In the genomic region with DNA sequence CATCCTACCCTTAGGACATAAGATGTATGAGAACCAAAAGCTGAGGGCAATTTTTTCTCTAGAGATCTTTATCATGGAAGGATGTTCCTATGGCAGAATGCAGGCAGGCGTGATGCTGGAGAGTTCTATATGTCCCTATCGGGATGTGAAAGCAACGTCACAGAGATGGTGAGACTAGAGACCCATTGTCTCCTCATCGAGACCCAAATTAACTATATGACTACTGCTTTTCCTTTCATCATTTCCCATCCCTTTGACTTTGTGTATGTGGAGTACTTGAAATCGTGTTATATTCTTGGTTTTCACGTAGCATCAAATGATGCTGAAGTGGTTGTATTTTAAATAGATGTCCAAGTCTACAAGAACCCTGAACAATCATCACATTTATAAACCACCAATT, we compare ENCODE assay signal across 8 mouse cellular contexts. TPM values are rescaled to one million over a fixed set of nuclear protein-coding genes. Genes with fewer than 3 reads are reported as not detected.
A peak's percentile ranks its signal among the peaks of the same experiment; 100 is the strongest.
DNase-seq lines count a peak whose midpoint lies in the region; ATAC-seq and TF ChIP-seq lines count a peak whose summit lies in the region.

A gene (minus strand): TSS at position 101 of the 400 bp plus-strand sequence.

- H3K9me3 ChIP-seq in heart, embryonic 16.5 days (replicated peaks; ENCODE audit: control insufficient read depth, low read length) = peaks cover 3% of the 10 kb centered on the region; the same call in 1 of the 2 replicates

- H3K36me3 ChIP-seq in heart, embryonic 16.5 days (ENCODE audit: control insufficient read depth, insufficient read depth) = no peaks in the 10 kb centered on the region
- no peaks in the 10 kb centered on the region for H3K36me3 ChIP-seq in small intestine, adult 2 months (ENCODE audit: control insufficient read depth, insufficient read depth, low read length)

- H3K27me3 ChIP-seq in heart, embryonic 16.5 days (ENCODE audit: control insufficient read depth, insufficient read depth, low read length) = no peaks in the 10 kb centered on the region
- H3K27me3 ChIP-seq in small intestine, adult 2 months (ENCODE audit: control insufficient read depth, insufficient read depth, low read length) = no peaks in the 10 kb centered on the region

- ATAC-seq in heart, embryonic 16.5 days (replicated peaks; ENCODE audit: extremely low read depth, insufficient read depth, low FRiP score) = no peak

- H3K4me3 ChIP-seq in lung, adult 2 months (replicated peaks; ENCODE audit: extremely low read depth, low read depth, low read length) = peak within 1 kb of the TSS; percentile 91
- H3K4me3 ChIP-seq in brown adipose tissue, adult 24 weeks (ENCODE audit: insufficient read depth, low read depth, low read length) = peak within 1 kb of the TSS; percentile 83
- H3K4me3 ChIP-seq in heart, embryonic 16.5 days (ENCODE audit: low read length) = peak within 1 kb of the TSS; percentile 84
- peak within 1 kb of the TSS; percentile 95 for H3K4me3 ChIP-seq in small intestine, adult 2 months (ENCODE audit: low read depth, low read length)

- intact Hi-C loops in left cerebral cortex, postnatal 4 days (cut with DNase I) = no loop called here

- peak within 1 kb of the TSS; percentile 77 for H3K4me2 ChIP-seq in heart, embryonic 16.5 days (ENCODE audit: low read depth, low read length)

- DNase-seq in lung, adult 2 months = no peak
- DNase-seq in lung, postnatal 4 days = no peak
- no peak for DNase-seq in left cerebral cortex, postnatal 4 days
- no peak for DNase-seq in cerebellum, postnatal 36 days
- DNase-seq in cerebellum, adult 11 months = no peak

- TF ChIP-seq CTCF in lung, adult 2 months (IDR thresholded peaks at IDR 0.05; ENCODE audit: insufficient read depth, low read length) = no peak
- no peak for TF ChIP-seq CTCF in small intestine, adult 2 months (IDR thresholded peaks at IDR 0.05; ENCODE audit: extremely low read depth, insufficient read length, insufficient replicate concordance, low read depth, low read length)

- TF ChIP-seq POLR2A in lung, adult 2 months (IDR thresholded peaks at IDR 0.05; ENCODE audit: borderline replicate concordance, extremely low read depth, low read depth, low read length) = no peak
- no peak for TF ChIP-seq POLR2A in small intestine, adult 2 months (IDR thresholded peaks at IDR 0.05; ENCODE audit: low read depth, low read length)

- peaks cover 7% of the 10 kb centered on the region for H3K4me1 ChIP-seq in lung, adult 2 months (ENCODE audit: control insufficient read depth, insufficient read depth, low read length)
- no peaks in the 10 kb centered on the region for H3K4me1 ChIP-seq in brown adipose tissue, adult 24 weeks (ENCODE audit: control insufficient read depth, insufficient read depth, insufficient read length, low read length)
- H3K4me1 ChIP-seq in heart, embryonic 16.5 days (ENCODE audit: control insufficient read depth, insufficient read depth, low read length) = peaks cover 5% of the 10 kb centered on the region; the same call in 1 of the 2 replicates
- peaks cover 10% of the 10 kb centered on the region; the same call in 1 of the 2 replicates for H3K4me1 ChIP-seq in small intestine, adult 2 months (ENCODE audit: control insufficient read depth, insufficient read depth, insufficient read length, low read length)

- H3K9ac ChIP-seq in heart, embryonic 16.5 days (ENCODE audit: low read length) = peak within 1 kb of the TSS; percentile 83

- no peak within 1 kb of the TSS for H3K27ac ChIP-seq in brown adipose tissue, adult 24 weeks (replicated peaks; ENCODE audit: low read depth, low read length)
- H3K27ac ChIP-seq in heart, embryonic 16.5 days (ENCODE audit: low read length) = peak within 1 kb of the TSS; percentile 19; the same call in 1 of the 2 replicates
- peak within 1 kb of the TSS; percentile 89 for H3K27ac ChIP-seq in small intestine, adult 2 months (ENCODE audit: insufficient read depth, low read depth, low read length)

- 78% methylated on average over 6 of the region's 6 CpGs for WGBS in lung, adult 2 months
- 74% methylated on average over 6 of the region's 6 CpGs for WGBS in heart, embryonic 16.5 days
- 72% methylated on average over 6 of the region's 6 CpGs for WGBS in small intestine, adult 2 months

RNA-seq across cellular contexts. Expression of the gene that starts here (rescaled TPM):
- polyA plus RNA-seq in lung, adult 2 months (2012; rRNA removed) = 33.3 and 49.1 TPM in 2 replicates
- 33.3 and 40.3 TPM in 2 replicates for polyA plus RNA-seq in brown adipose tissue, adult 24 weeks (2012; ENCODE audit: insufficient read depth, insufficient read length, missing spikeins)
- polyA plus RNA-seq in heart, embryonic 16.5 days (2015; fragmentation: Nextera tagmentation; extraction: Ambion mirVana) = 14.7 and 16.1 TPM in 2 replicates
- total RNA-seq in left cerebral cortex, postnatal 4 days (2021) = 10 to 100 TPM; 11.4 to 11.5 TPM
- 69.8 and 151 TPM in 2 replicates for polyA plus RNA-seq in small intestine, adult 2 months (2012; rRNA removed)
